Mouse (Mus musculus) mouse embryonic stem cell (cell line): ENCODE data around the gene Chd6.

Experiments used
- in situ Hi-C, 2 experiments: fragments of 300-500 bp; cut with MboI; formaldehyde crosslinking; loops; 1 replicate in 1 of 2; 3 replicates in 1 of 2; pipeline ENCODE4 v1.14.3; 2019 to 2020; ENCODE audit warnings: low sequenced_read_pairs in 2 of 2, low pct_unique_long_range_greater_than_20kb in 1 of 2, mixed read lengths in 1 of 2; ENCODE audit not compliant: unreplicated experiment in 1 of 2

The Chd6 gene

GRCm38 (mm10) chr2:160911558-160912201, 197.2 kb downstream of the Chd6 start:
- in situ Hi-C loops, result no loop called here

GRCm38 (mm10) chr2:160910633-160911032, 198.2 kb downstream of the Chd6 start:
- in situ Hi-C loops, result no loop called here

GRCm38 (mm10) chr2:160908607-160909006, 200.3 kb downstream of the Chd6 start:
- in situ Hi-C loops, result no loop called here

- in situ Hi-C loops, result no loop called here
These were observed 202.8 kb downstream of the Chd6 start for GRCm38 (mm10) chr2:160906101-160906500.

- in situ Hi-C loops, result no loop called here
These were observed 203.6 kb downstream of the Chd6 start for GRCm38 (mm10) chr2:160905301-160905700.

GRCm38 (mm10) chr2:160901656-160902412, 207.0 kb downstream of the Chd6 start:
- in situ Hi-C loops, result no loop called here
